Mouse (Mus musculus) midbrain, postnatal 0 days (tissue): ENCODE measurements around the gene Fig4. TPM values are rescaled to one million over a fixed set of nuclear protein-coding genes. Genes with fewer than 3 reads are reported as not detected.

ENCODE experiments used
- ATAC-seq: fragments of 200-750 bp; cut with Nextera tagmentation; 2 replicates; pipeline ENCODE4 v1.8.0; 2017; ENCODE audit warnings: moderate number of reproducible peaks, mild to moderate bottlenecking, moderate TSS enrichment, moderate library complexity; ENCODE audit not compliant: low FRiP score
- DNase-seq: peaks from one replicate; pipeline ENCODE4 v3.0.0-alpha.2; 2015; ENCODE audit warnings: low spot score
- H3K27ac ChIP-seq: fragments of 300-500 bp; sonication (generic); 2 replicates; pipeline ENCODE4 v1.5.1; 2014; ENCODE audit warnings: low read depth, mild to moderate bottlenecking, low read length, mixed read lengths
- H3K27me3 ChIP-seq: fragments of 300-500 bp; sonication (generic); 2 replicates; pipeline ENCODE4 v1.6.1; 2014; ENCODE audit warnings: low read length, control low read depth, mixed read lengths; ENCODE audit not compliant: insufficient read depth
- H3K36me3 ChIP-seq: fragments of 300-500 bp; sonication (generic); 2 replicates; pipeline ENCODE4 v1.6.1; 2014; ENCODE audit warnings: low read length, control low read depth, mixed read lengths; ENCODE audit not compliant: insufficient read depth
- H3K4me1 ChIP-seq: fragments of 300-500 bp; sonication (generic); 2 replicates; pipeline ENCODE4 v1.6.1; 2014; ENCODE audit warnings: mild to moderate bottlenecking, control low read depth, antibody characterized with exemption, low read length, mixed read lengths; ENCODE audit not compliant: insufficient read depth
- H3K4me2 ChIP-seq: fragments of 300-500 bp; sonication (generic); 2 replicates; pipeline ENCODE4 v1.6.1; 2014; ENCODE audit warnings: low read depth, mild to moderate bottlenecking, low read length, mixed read lengths; ENCODE audit not compliant: poor library complexity, severe bottlenecking
- H3K4me3 ChIP-seq: fragments of 300-500 bp; sonication (generic); 2 replicates; pipeline ENCODE4 v1.5.1; 2014; ENCODE audit warnings: low read depth, mild to moderate bottlenecking, low read length, moderate library complexity
- H3K9ac ChIP-seq: fragments of 300-500 bp; sonication (generic); replicated peaks from 2 replicates; pipeline ENCODE4 v1.6.1; 2014; ENCODE audit warnings: mild to moderate bottlenecking, low read length, moderate library complexity, mixed read lengths; ENCODE audit not compliant: poor library complexity, severe bottlenecking
- H3K9me3 ChIP-seq: fragments of 300-500 bp; sonication (generic); 2 replicates; pipeline ENCODE4 v1.6.1; 2016; ENCODE audit warnings: low read length, control low read depth
- CTCF ChIP-seq: IDR thresholded peaks from 2 replicates; pipeline ENCODE4 v1.5.1; 2016; ENCODE audit warnings: antibody characterized with exemption, mild to moderate bottlenecking
- WGBS: fragments of 180-500 bp; shearing (Covaris S2); extraction: QIAGEN DNeasy Blood & Tissue Kit; methylation state at CpG from one replicate; pipeline ENCODE4 v1.1.7; 2014; 5-methylcytosine and 5-hydroxymethylcytosine counted together
- polyA plus RNA-seq: library from polyadenylated mRNA; unstranded; fragments of >200 nt; fragmentation: Nextera tagmentation; extraction: Ambion mirVana; gene quantifications from 2 replicates; pipeline ENCODE4 v1.2.1, GENCODE M21; 2015
- total RNA-seq: library from RNA; depleted of rRNA; stranded (reverse); fragments of >200 nt; gene quantifications from 2 replicates; pipeline ENCODE4 v1.2.3, GENCODE M21; 2014; rRNA removed

The Fig4 gene
- total and polyA plus RNA-seq, 2 experiments from 2014 or later: 30.1 to 31.0 TPM

GRCm38 (mm10) chr10:41146141-41146540 is 156.9 kb downstream of the Fig4 start:
- H3K9me3 ChIP-seq: no peaks in the 10 kb centered on the region
- no peaks in the 10 kb centered on the region for H3K36me3 ChIP-seq
- WGBS: 76% methylated on average over 2 of the region's 2 CpGs
- H3K4me1 ChIP-seq: no peaks in the 10 kb centered on the region
- DNase-seq (no peak), ATAC-seq (no peak)
- H3K27me3 ChIP-seq: no peaks in the 10 kb centered on the region
- no peak overlapping the region for H3K9ac ChIP-seq
- no peak overlapping the region for H3K27ac ChIP-seq
- no peak overlapping the region for H3K4me2 ChIP-seq
- no peak for TF ChIP-seq CTCF
- H3K4me3 ChIP-seq: no peak overlapping the region

Other genes with a start within 250 kb of the Fig4 start
- 6.5 and 7.1 TPM in 2 replicates for gene Gpr6, start 231.0 kb downstream of the Fig4 start, total RNA-seq
- 1.6 and 2.4 TPM in 2 replicates for gene Gpr6, start 231.0 kb downstream of the Fig4 start, polyA plus RNA-seq
- 0.11 and 0.14 TPM in 2 replicates for gene Ak9, start 720 bp upstream of the Fig4 start, total RNA-seq
- gene Ak9, start 720 bp upstream of the Fig4 start, polyA plus RNA-seq: 0.16 and 0.19 TPM in 2 replicates
- gene Zbtb24, start 147.1 kb upstream of the Fig4 start, total RNA-seq: 17.2 and 22.3 TPM in 2 replicates
- gene Zbtb24, start 147.1 kb upstream of the Fig4 start, polyA plus RNA-seq: 15.5 and 15.8 TPM in 2 replicates
- 24.1 and 24.6 TPM in 2 replicates for gene Mical1, start 173.1 kb upstream of the Fig4 start, total RNA-seq
- gene Mical1, start 173.1 kb upstream of the Fig4 start, polyA plus RNA-seq: 18.7 and 21.2 TPM in 2 replicates
- 34.4 and 36.9 TPM in 2 replicates for gene Smpd2, start 187.1 kb upstream of the Fig4 start, total RNA-seq
- gene Smpd2, start 187.1 kb upstream of the Fig4 start, polyA plus RNA-seq: 43.5 and 44.0 TPM in 2 replicates
- gene Ppil6, start 187.2 kb upstream of the Fig4 start, total RNA-seq: 1.8 and 2.3 TPM in 2 replicates
- 4.7 and 5.3 TPM in 2 replicates for gene Ppil6, start 187.2 kb upstream of the Fig4 start, polyA plus RNA-seq
- gene Cd164, start 216.2 kb upstream of the Fig4 start, total RNA-seq: 29.3 and 31.2 TPM in 2 replicates
- gene Cd164, start 216.2 kb upstream of the Fig4 start, polyA plus RNA-seq: 44.5 and 48.2 TPM in 2 replicates